Mouse (Mus musculus) C2C12 (cell line): ENCODE measurements around the gene S100a4. TPM values are rescaled to one million over a fixed set of nuclear protein-coding genes. Genes with fewer than 3 reads are reported as not detected.
A peak's percentile ranks its signal among the peaks of the same experiment; 100 is the strongest.

ENCODE experiments used
- H3K27me3 ChIP-seq: one replicate; pipeline ENCODE4 v1.6.1; 2011; ENCODE audit not compliant: control insufficient read depth, insufficient read depth, insufficient read length
- H3K36me3 ChIP-seq: one replicate; pipeline ENCODE4 v1.6.1; 2011; ENCODE audit not compliant: control insufficient read depth, insufficient read depth
- H3K4me3 ChIP-seq: one replicate; pipeline ENCODE4 v1.5.1; 2011; ENCODE audit warnings: mild to moderate bottlenecking, control low read depth; ENCODE audit not compliant: poor library complexity, insufficient read depth, severe bottlenecking
- H3K79me2 ChIP-seq: one replicate; pipeline ENCODE4 v1.6.1; 2011; ENCODE audit not compliant: control insufficient read depth, insufficient read depth
- H3K79me3 ChIP-seq: one replicate; pipeline ENCODE4 v1.6.1; 2011; ENCODE audit warnings: low read depth, control low read depth
- H3ac ChIP-seq: one replicate; pipeline ENCODE3; 2011; ENCODE audit warnings: low read depth; ENCODE audit not compliant: control insufficient read depth, insufficient read length
- CEBPB ChIP-seq: IDR thresholded peaks from one replicate; pipeline ENCODE4 v1.6.1; 2011; ENCODE audit warnings: low read depth, mild to moderate bottlenecking, control low read depth, moderate library complexity
- CTCF ChIP-seq: IDR thresholded peaks from one replicate; pipeline ENCODE4 v1.5.1; 2011; ENCODE audit not compliant: control insufficient read depth, insufficient read depth, insufficient read length
- FOSL1 ChIP-seq: IDR thresholded peaks from one replicate; pipeline ENCODE4 v1.8.0; 2011; ENCODE audit warnings: mild to moderate bottlenecking, low read length; ENCODE audit not compliant: poor library complexity, insufficient read depth, severe bottlenecking
- MAX ChIP-seq: IDR thresholded peaks from one replicate; pipeline ENCODE4 v1.6.1; 2011; ENCODE audit warnings: mild to moderate bottlenecking, control low read depth
- MYOD1 ChIP-seq: IDR thresholded peaks from one replicate; pipeline ENCODE4 v1.6.1; 2011; ENCODE audit warnings: low read depth; ENCODE audit not compliant: control insufficient read depth, insufficient read length
- MYOG ChIP-seq: IDR thresholded peaks from one replicate; pipeline ENCODE4 v1.6.1; 2011; ENCODE audit not compliant: control insufficient read depth, insufficient read length; ENCODE audit errors: extremely low read depth
- USF1 ChIP-seq: IDR thresholded peaks from one replicate; pipeline ENCODE4 v1.6.1; 2011; ENCODE audit warnings: low read depth, mild to moderate bottlenecking, control low read depth, moderate library complexity
- polyA plus RNA-seq: library from polyadenylated mRNA; unstranded; fragments of >200 nt; fragmentation: generic; extraction: Trizol; gene quantifications from one replicate; pipeline ENCODE4 v1.2.1, GENCODE M21; 2012; ENCODE audit warnings: missing spikeins

Gene S100a4
- polyA plus RNA-seq, 1 experiment, result 11,980 TPM

DNA sequence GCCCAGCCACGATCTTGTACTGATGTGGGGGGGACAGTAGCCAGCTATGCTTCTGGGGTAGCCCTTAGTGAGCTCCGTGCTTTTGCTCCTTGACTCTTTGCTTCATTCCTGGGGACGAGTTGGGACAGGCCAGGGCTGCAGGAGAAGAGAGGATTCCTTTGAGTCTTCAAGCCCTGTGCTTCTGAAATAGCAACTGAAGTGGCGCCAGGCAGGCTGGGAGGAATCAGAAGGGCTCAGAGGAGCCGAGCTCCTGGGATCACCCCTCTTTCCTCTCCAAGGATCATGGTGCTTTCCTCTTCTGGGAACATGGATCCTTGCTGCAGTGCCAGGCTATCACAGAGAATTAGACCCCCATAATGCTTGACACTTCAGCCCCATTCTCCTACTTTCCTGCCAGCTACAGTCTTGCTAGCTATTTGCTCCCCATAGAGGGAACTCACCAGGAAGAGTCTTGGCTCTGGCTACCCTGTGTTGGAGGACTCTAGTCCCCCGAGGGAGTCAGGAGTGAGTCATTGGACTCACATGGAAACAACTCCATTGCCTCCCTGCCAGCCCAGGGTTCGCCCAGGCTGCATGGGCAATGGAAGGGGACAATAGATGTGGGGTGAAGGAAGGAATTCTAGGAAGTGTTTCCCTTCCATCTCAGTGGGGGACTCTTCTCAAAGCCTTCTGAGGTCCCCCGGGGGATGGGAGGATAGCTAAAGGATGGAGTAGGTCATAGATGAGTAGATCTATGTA is 2.9 kb upstream of the S100a4 start:
- H3K79me3 ChIP-seq, result peaks cover 26% of the 10 kb centered on the region
- no peak overlapping the region for H3K4me3 ChIP-seq
- peak; percentile 21 for TF ChIP-seq FOSL1
- TF ChIP-seq MYOD1, result no peak
- no peak for TF ChIP-seq CTCF
- TF ChIP-seq USF1, result no peak
- TF ChIP-seq MAX, result peak; percentile 67
- no peak for TF ChIP-seq CEBPB
- no peak for TF ChIP-seq MYOG
- H3K36me3 ChIP-seq, result peaks cover 9% of the 10 kb centered on the region
- no peak overlapping the region for H3ac ChIP-seq
- peaks cover 40% of the 10 kb centered on the region for H3K79me2 ChIP-seq
- no peaks in the 10 kb centered on the region for H3K27me3 ChIP-seq

DNA sequence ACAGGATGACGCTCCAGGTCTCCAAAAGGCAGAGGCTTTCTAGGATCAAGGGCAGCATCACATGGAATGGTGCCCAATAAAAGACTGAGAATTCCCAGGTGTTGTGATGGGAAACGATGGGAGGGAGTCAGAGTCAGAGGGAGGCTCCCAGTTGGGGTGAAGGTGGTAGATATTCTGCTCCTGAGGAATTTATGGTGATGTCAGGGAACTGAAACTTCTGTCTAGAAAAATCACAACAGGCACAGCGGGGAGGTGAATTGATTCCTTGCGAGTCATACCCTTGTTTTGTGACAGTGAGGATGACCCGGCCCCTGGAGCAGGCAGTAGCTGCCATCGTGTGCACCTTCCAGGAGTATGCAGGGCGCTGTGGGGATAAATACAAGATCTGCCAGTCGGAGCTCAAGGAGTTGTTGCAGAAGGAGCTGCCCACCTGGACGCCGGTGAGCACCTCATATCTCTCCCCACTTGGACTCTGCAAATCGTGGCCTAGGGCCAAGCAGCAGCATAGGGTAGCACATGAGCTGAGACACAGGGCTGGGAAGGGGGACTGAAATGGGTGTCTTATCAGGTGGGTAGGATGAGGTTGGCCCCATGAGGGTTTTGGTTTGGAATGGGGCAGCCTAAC is 2.0 kb upstream of the S100a4 start, which contains the start of gene Gm42674:
TSS of gene Gm42674 (plus strand) at position 419 of the 625 bp plus-strand sequence.
- Histone ChIP-seq H3K79me2 (peaks cover 50% of the 10 kb centered on the region), H3K4me3 (no peak within 1 kb of the TSS), H3K79me3 (peaks cover 33% of the 10 kb centered on the region), H3K27me3 (no peaks in the 10 kb centered on the region), H3K36me3 (peaks cover 19% of the 10 kb centered on the region), H3ac (no peak within 1 kb of the TSS)
- TF ChIP-seq CTCF (no peak), MYOD1 (no peak), USF1 (no peak), MAX (no peak), MYOG (no peak), CEBPB (no peak), FOSL1 (no peak)

GRCm38 (mm10) chr3:90604416-90604815 is 845 bp downstream of the S100a4 start:
- Histone ChIP-seq H3K79me3 (peaks cover 33% of the 10 kb centered on the region), H3K27me3 (no peaks in the 10 kb centered on the region), H3K4me3 (peak overlapping the region; percentile 44), H3K79me2 (peaks cover 51% of the 10 kb centered on the region), H3K36me3 (peaks cover 23% of the 10 kb centered on the region), H3ac (peak overlapping the region; percentile 77)
- TF ChIP-seq CEBPB (no peak), USF1 (peak; percentile 48), MAX (peak; percentile 61)

DNA sequence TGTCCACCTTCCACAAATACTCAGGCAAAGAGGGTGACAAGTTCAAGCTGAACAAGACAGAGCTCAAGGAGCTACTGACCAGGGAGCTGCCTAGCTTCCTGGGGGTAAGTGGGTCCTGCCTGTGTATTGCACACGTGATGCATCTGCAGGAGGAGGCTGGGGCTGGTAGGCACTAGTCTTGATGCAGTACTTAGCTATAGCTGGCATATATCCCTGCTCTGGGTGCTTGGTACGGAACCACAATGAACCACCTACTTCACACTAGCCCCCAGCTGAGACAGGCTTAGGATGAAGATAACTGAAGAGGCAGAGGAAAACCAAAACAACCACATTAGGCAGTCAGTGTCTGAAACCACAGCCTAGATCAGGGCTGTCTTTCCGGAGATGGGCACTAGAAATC is 1.5 kb downstream of the S100a4 start:
- H3K4me3 ChIP-seq, result peak overlapping the region; percentile 44
- TF ChIP-seq FOSL1, result no peak
- no peak for TF ChIP-seq MYOG
- no peak for TF ChIP-seq CEBPB
- TF ChIP-seq MYOD1, result no peak
- TF ChIP-seq USF1, result peak; percentile 90
- peaks cover 33% of the 10 kb centered on the region for H3K79me3 ChIP-seq
- H3K36me3 ChIP-seq, result peaks cover 23% of the 10 kb centered on the region
- H3ac ChIP-seq, result peak overlapping the region; percentile 63
- no peaks in the 10 kb centered on the region for H3K27me3 ChIP-seq
- H3K79me2 ChIP-seq, result peaks cover 51% of the 10 kb centered on the region

DNA sequence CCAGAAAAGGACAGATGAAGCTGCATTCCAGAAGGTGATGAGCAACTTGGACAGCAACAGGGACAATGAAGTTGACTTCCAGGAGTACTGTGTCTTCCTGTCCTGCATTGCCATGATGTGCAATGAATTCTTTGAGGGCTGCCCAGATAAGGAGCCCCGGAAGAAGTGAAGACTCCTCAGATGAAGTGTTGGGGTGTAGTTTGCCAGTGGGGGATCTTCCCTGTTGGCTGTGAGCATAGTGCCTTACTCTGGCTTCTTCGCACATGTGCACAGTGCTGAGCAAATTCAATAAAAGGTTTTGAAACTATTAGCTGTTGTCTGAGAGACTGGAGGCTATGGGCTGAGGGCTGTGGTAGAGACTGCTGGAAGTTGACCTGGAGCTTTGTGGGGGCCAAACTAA is 2.2 kb downstream of the S100a4 start:
- Histone ChIP-seq H3K79me3 (peaks cover 33% of the 10 kb centered on the region), H3K79me2 (peaks cover 51% of the 10 kb centered on the region), H3K27me3 (no peaks in the 10 kb centered on the region), H3ac (peak overlapping the region; percentile 31), H3K36me3 (peaks cover 23% of the 10 kb centered on the region), H3K4me3 (peak overlapping the region; percentile 44)
- no peak for TF ChIP-seq MYOG
- TF ChIP-seq FOSL1, result no peak
- TF ChIP-seq CEBPB, result no peak
- TF ChIP-seq CTCF, result no peak
- TF ChIP-seq USF1, result no peak
- TF ChIP-seq MYOD1, result no peak
- no peak for TF ChIP-seq MAX
